Mouse (Mus musculus) megakaryocyte, embryonic 14.5 days (primary cell): ENCODE results near the gene Gm21954. TPM values are rescaled to one million over a fixed set of nuclear protein-coding genes. Genes with fewer than 3 reads are reported as not detected.

ENCODE experiments used
- H3K27me3 ChIP-seq: replicated peaks from 2 replicates; pipeline ENCODE3; 2012; ENCODE audit warnings: inconsistent platforms
- H3K36me3 ChIP-seq: replicated peaks from 2 replicates; pipeline ENCODE3; 2012; ENCODE audit warnings: low read length, inconsistent platforms, mixed read lengths
- H3K4me1 ChIP-seq: 2 replicates; pipeline ENCODE4 v1.6.1; 2012; ENCODE audit warnings: inconsistent platforms
- H3K4me3 ChIP-seq: replicated peaks from 2 replicates; pipeline ENCODE3; 2012; ENCODE audit warnings: moderate library complexity, mild to moderate bottlenecking, inconsistent platforms
- H3K9me3 ChIP-seq: 2 replicates; pipeline ENCODE4 v1.6.1; 2012; ENCODE audit warnings: inconsistent platforms
- FLI1 ChIP-seq: IDR thresholded peaks from 2 replicates; pipeline ENCODE4 v1.6.1; 2012; ENCODE audit warnings: low read length, inconsistent platforms, mixed read lengths
- GATA1 ChIP-seq: IDR thresholded peaks from 3 replicates; pipeline ENCODE4 v1.6.1; 2012; ENCODE audit warnings: mixed read lengths, low read length, inconsistent platforms, borderline replicate concordance
- polyA plus RNA-seq: library from polyadenylated mRNA; stranded (reverse); fragments of >175 nt; gene quantifications from 2 replicates; pipeline ENCODE4 v1.2.3, GENCODE M21; 2012; ENCODE audit warnings: low replicate concordance; ENCODE audit not compliant: insufficient read depth

Gene Gm21954
- polyA plus RNA-seq, 1 experiment: not detected

- H3K4me3 ChIP-seq: no peak overlapping the region
- no peaks in the 10 kb centered on the region for H3K36me3 ChIP-seq
- TF ChIP-seq GATA1: no peak
- TF ChIP-seq FLI1: no peak
- H3K27me3 ChIP-seq: peaks cover 6% of the 10 kb centered on the region
- no peaks in the 10 kb centered on the region for H3K9me3 ChIP-seq
- peaks cover 3% of the 10 kb centered on the region; the same call in 1 of the 2 replicates for H3K4me1 ChIP-seq
Measured at GRCm38 (mm10) chr3:55465785-55466184, 6.2 kb downstream of the Gm21954 start.

- Histone ChIP-seq H3K4me1 (peaks cover 3% of the 10 kb centered on the region; the same call in 1 of the 2 replicates), H3K36me3 (no peaks in the 10 kb centered on the region), H3K9me3 (peaks cover 6% of the 10 kb centered on the region; the same call in 1 of the 2 replicates), H3K27me3 (peaks cover 6% of the 10 kb centered on the region), H3K4me3 (no peak overlapping the region)
- TF ChIP-seq GATA1 (no peak), FLI1 (no peak)
Measured at GRCm38 (mm10) chr3:55464226-55464625, 7.8 kb downstream of the Gm21954 start.

GRCm38 (mm10) chr3:55462904-55463668 is 8.9 kb downstream of the Gm21954 start:
- H3K4me3 ChIP-seq: no peak overlapping the region
- H3K4me1 ChIP-seq: peaks cover 3% of the 10 kb centered on the region; the same call in 1 of the 2 replicates
- peaks cover 6% of the 10 kb centered on the region for H3K27me3 ChIP-seq
- peaks cover 6% of the 10 kb centered on the region; the same call in 1 of the 2 replicates for H3K9me3 ChIP-seq
- no peaks in the 10 kb centered on the region for H3K36me3 ChIP-seq
- TF ChIP-seq GATA1 (no peak), FLI1 (no peak)

- H3K36me3 ChIP-seq: no peaks in the 10 kb centered on the region
- peaks cover 6% of the 10 kb centered on the region; the same call in 1 of the 2 replicates for H3K9me3 ChIP-seq
- TF ChIP-seq GATA1 (no peak), FLI1 (no peak)
- no peak overlapping the region for H3K4me3 ChIP-seq
- peaks cover 6% of the 10 kb centered on the region for H3K27me3 ChIP-seq
- H3K4me1 ChIP-seq: peaks cover 3% of the 10 kb centered on the region; the same call in 1 of the 2 replicates
Measured at GRCm38 (mm10) chr3:55461685-55462655, 10.0 kb downstream of the Gm21954 start.

- Histone ChIP-seq H3K27me3 (peaks cover 5% of the 10 kb centered on the region), H3K4me3 (no peak overlapping the region), H3K9me3 (peaks cover 11% of the 10 kb centered on the region), H3K36me3 (no peaks in the 10 kb centered on the region), H3K4me1 (peaks cover 3% of the 10 kb centered on the region; the same call in 1 of the 2 replicates)
- TF ChIP-seq GATA1: no peak
- no peak for TF ChIP-seq FLI1
Measured at GRCm38 (mm10) chr3:55461092-55461491, 10.9 kb downstream of the Gm21954 start.

- TF ChIP-seq FLI1 (no peak), GATA1 (no peak)
- Histone ChIP-seq H3K9me3 (peaks cover 8% of the 10 kb centered on the region; the same call in 1 of the 2 replicates), H3K27me3 (no peaks in the 10 kb centered on the region), H3K36me3 (no peaks in the 10 kb centered on the region), H3K4me1 (no peaks in the 10 kb centered on the region), H3K4me3 (no peak overlapping the region)
Measured at GRCm38 (mm10) chr3:55452464-55452863, 19.5 kb downstream of the Gm21954 start.

GRCm38 (mm10) chr3:55451877-55452276 is 20.1 kb downstream of the Gm21954 start:
- TF ChIP-seq GATA1: no peak
- TF ChIP-seq FLI1: no peak
- peaks cover 7% of the 10 kb centered on the region; the same call in 1 of the 2 replicates for H3K9me3 ChIP-seq
- H3K27me3 ChIP-seq: no peaks in the 10 kb centered on the region
- no peak overlapping the region for H3K4me3 ChIP-seq
- no peaks in the 10 kb centered on the region for H3K4me1 ChIP-seq
- H3K36me3 ChIP-seq: no peaks in the 10 kb centered on the region

- Histone ChIP-seq H3K9me3 (peaks cover 3% of the 10 kb centered on the region; the same call in 1 of the 2 replicates), H3K36me3 (no peaks in the 10 kb centered on the region)
Measured at GRCm38 (mm10) chr3:55451035-55451434, 21.0 kb downstream of the Gm21954 start.

GRCm38 (mm10) chr3:55449148-55449547 is 22.9 kb downstream of the Gm21954 start:
- TF ChIP-seq GATA1 (no peak), FLI1 (no peak)
- no peak overlapping the region for H3K4me3 ChIP-seq
- H3K9me3 ChIP-seq: peaks cover 3% of the 10 kb centered on the region; the same call in 1 of the 2 replicates
- no peaks in the 10 kb centered on the region for H3K27me3 ChIP-seq
- H3K4me1 ChIP-seq: no peaks in the 10 kb centered on the region
- H3K36me3 ChIP-seq: no peaks in the 10 kb centered on the region

More at GRCm38 (mm10) chr3:55451035-55451434, 21.0 kb downstream of the Gm21954 start:
- Histone ChIP-seq H3K4me3 (no peak overlapping the region), H3K27me3 (no peaks in the 10 kb centered on the region), H3K4me1 (no peaks in the 10 kb centered on the region)
- TF ChIP-seq GATA1: no peak
- no peak for TF ChIP-seq FLI1
